8 mouse cellular contexts compared by ENCODE assay signal in genomic region chr13:104179176-104179888, GRCm38 (mm10). TPM values are rescaled to one million over a fixed set of nuclear protein-coding genes. Genes with fewer than 3 reads are reported as not detected.
DNase-seq lines count a peak whose midpoint lies in the region; ATAC-seq and TF ChIP-seq lines count a peak whose summit lies in the region.

No protein-coding gene starts in this region.

- no peaks in the 10 kb centered on the region for H3K27me3 ChIP-seq in heart, embryonic 10.5 days (ENCODE audit: insufficient read depth, poor library complexity, severe bottlenecking)
- H3K27me3 ChIP-seq in G1E (ENCODE audit: insufficient read depth, low read length) = no peaks in the 10 kb centered on the region
- no peaks in the 10 kb centered on the region for H3K27me3 ChIP-seq in forebrain, embryonic 16.5 days (replicated peaks; ENCODE audit: control insufficient read depth, insufficient read depth, low read length)
- no peaks in the 10 kb centered on the region for H3K27me3 ChIP-seq in liver, embryonic 16.5 days (ENCODE audit: control insufficient read depth, insufficient read depth, low read depth, low read length)

- peaks cover 19% of the 10 kb centered on the region; the same call in 1 of the 2 replicates for H3K36me3 ChIP-seq in heart, embryonic 10.5 days
- H3K36me3 ChIP-seq in G1E (replicated peaks) = peaks cover 34% of the 10 kb centered on the region
- H3K36me3 ChIP-seq in forebrain, embryonic 16.5 days (ENCODE audit: control insufficient read depth, insufficient read depth) = no peaks in the 10 kb centered on the region; the same call in 1 of the 2 replicates
- H3K36me3 ChIP-seq in liver, embryonic 16.5 days (ENCODE audit: control insufficient read depth, insufficient read depth) = no peaks in the 10 kb centered on the region; the same call in 1 of the 2 replicates

- peak overlapping the region; percentile 93 for H3K27ac ChIP-seq in heart, embryonic 10.5 days
- peak overlapping the region; percentile 76 for H3K27ac ChIP-seq in forebrain, embryonic 16.5 days (ENCODE audit: low read length)
- H3K27ac ChIP-seq in liver, embryonic 16.5 days (ENCODE audit: low read length) = peak overlapping the region; percentile 96

- peak overlapping the region; percentile 77 for H3K4me2 ChIP-seq in forebrain, embryonic 16.5 days (ENCODE audit: low read length)
- H3K4me2 ChIP-seq in liver, embryonic 16.5 days (ENCODE audit: low read depth, low read length) = peak overlapping the region; percentile 61

- H3K4me1 ChIP-seq in heart, embryonic 10.5 days = peaks cover 14% of the 10 kb centered on the region
- H3K4me1 ChIP-seq in G1E (ENCODE audit: insufficient read depth, low read depth, low read length) = peaks cover 10% of the 10 kb centered on the region
- H3K4me1 ChIP-seq in forebrain, embryonic 16.5 days (replicated peaks; ENCODE audit: control insufficient read depth, insufficient read depth, low read length) = peaks cover 11% of the 10 kb centered on the region
- H3K4me1 ChIP-seq in liver, embryonic 16.5 days (ENCODE audit: control insufficient read depth, low read depth, low read length) = peaks cover 6% of the 10 kb centered on the region

- peak overlapping the region; percentile 97 for H3K9ac ChIP-seq in forebrain, embryonic 16.5 days (replicated peaks; ENCODE audit: low read depth, low read length)
- H3K9ac ChIP-seq in liver, embryonic 16.5 days (ENCODE audit: low read depth, low read length) = peak overlapping the region; percentile 97

- no peak for ATAC-seq in G1E (ENCODE audit: extremely low read depth, insufficient number of reproducible peaks, low FRiP score, poor library complexity, severe bottlenecking)
- ATAC-seq in forebrain, embryonic 16.5 days = peak; percentile 0; the same call in 1 of the 2 replicates
- no peak for ATAC-seq in liver, embryonic 16.5 days (ENCODE audit: low read depth)

- peak overlapping the region; percentile 78 for H3K4me3 ChIP-seq in heart, embryonic 10.5 days
- H3K4me3 ChIP-seq in G1E (ENCODE audit: low read depth, low read length) = peak overlapping the region; percentile 98
- peak overlapping the region; percentile 88 for H3K4me3 ChIP-seq in forebrain, embryonic 16.5 days (replicated peaks; ENCODE audit: low read length)
- peak overlapping the region; percentile 98 for H3K4me3 ChIP-seq in liver, embryonic 16.5 days (ENCODE audit: low read depth, low read length)

- WGBS in heart, embryonic 10.5 days = 16% methylated on average over 13 of the region's 13 CpGs
- 20% methylated on average over 13 of the region's 13 CpGs for whole genome bisulfite sequencing in forebrain, embryonic 16.5 days
- WGBS in liver, embryonic 16.5 days (ENCODE audit: insufficient replicate concordance) = 5% methylated on average over 13 of the region's 13 CpGs

- DNase-seq in heart, embryonic 10.5 days (ENCODE audit: low spot score) = no peak
- DNase-seq in heart, postnatal 4 days = no peak
- no peak for DNase-seq in G1E (ENCODE audit: low spot score)
- DNase-seq in right cerebral cortex, postnatal 10 days (ENCODE audit: low spot score in 2 of 2) = no peak
- DNase-seq in frontal cortex, adult 2 months (ENCODE audit: extremely low spot score in 1 of 2, low spot score in 1 of 2) = no peak
- DNase-seq in cerebellum, adult 8-10 months = no peak

- no peak for TF ChIP-seq CTCF in G1E (IDR thresholded peaks at IDR 0.05; ENCODE audit: low read depth, low read length)

- no peaks in the 10 kb centered on the region for H3K9me3 ChIP-seq in heart, embryonic 10.5 days
- H3K9me3 ChIP-seq in G1E (replicated peaks) = no peaks in the 10 kb centered on the region
- no peaks in the 10 kb centered on the region for H3K9me3 ChIP-seq in forebrain, embryonic 16.5 days (ENCODE audit: control insufficient read depth, low read length)
- no peaks in the 10 kb centered on the region for H3K9me3 ChIP-seq in liver, embryonic 16.5 days (replicated peaks; ENCODE audit: control insufficient read depth, low read length)

RNA-seq across cellular contexts. Expression of gene Trim23, which starts 0.7 kb away (rescaled TPM):
- polyA plus RNA-seq in heart, embryonic 10.5 days (2016; fragmentation: Nextera tagmentation; extraction: Ambion mirVana) = 14.9 and 16.5 TPM in 2 replicates
- 10 to 100 TPM; 17.8 to 19.9 TPM for total RNA-seq in heart, postnatal 4 days (2021)
- total RNA-seq in G1E (2014; fragmentation: Nextera tagmentation) (19.4 and 19.6 TPM in 2 replicates), G1E (2017) (28.3 and 29.6 TPM in 2 replicates)
- 0.87 and 1.3 TPM in 2 replicates for polyA plus RNA-seq in G1E (2012)
- 43.8 and 46.5 TPM in 2 replicates for polyA plus RNA-seq in forebrain, embryonic 16.5 days (2015; fragmentation: Nextera tagmentation; extraction: Ambion mirVana)
- 9.1 and 9.6 TPM in 2 replicates for polyA plus RNA-seq in liver, embryonic 16.5 days (2015; fragmentation: Nextera tagmentation; extraction: Ambion mirVana)
- 32.1 and 37.8 TPM in 2 replicates for polyA plus RNA-seq in frontal cortex, adult 2 months (2012; rRNA removed)

RNA-seq across cellular contexts. Expression of gene Trappc13, which starts 1.1 kb away (rescaled TPM):
- polyA plus RNA-seq in heart, embryonic 10.5 days (2016; fragmentation: Nextera tagmentation; extraction: Ambion mirVana) = 60.6 and 64.6 TPM in 2 replicates
- 10 to 100 TPM; 35.3 to 35.8 TPM for total RNA-seq in heart, postnatal 4 days (2021)
- 64.5 and 66.2 TPM in 2 replicates for total RNA-seq in G1E (2014; fragmentation: Nextera tagmentation)
- total RNA-seq in G1E (2017) = 71.1 and 73.6 TPM in 2 replicates
- polyA plus RNA-seq in G1E (2012) = 0.99 and 3.0 TPM in 2 replicates
- polyA plus RNA-seq in forebrain, embryonic 16.5 days (2015; fragmentation: Nextera tagmentation; extraction: Ambion mirVana) = 69.4 and 72.5 TPM in 2 replicates
- polyA plus RNA-seq in liver, embryonic 16.5 days (2015; fragmentation: Nextera tagmentation; extraction: Ambion mirVana) = 21.0 and 22.4 TPM in 2 replicates
- 26.2 and 29.9 TPM in 2 replicates for polyA plus RNA-seq in frontal cortex, adult 2 months (2012; rRNA removed)

RNA-seq across cellular contexts. Expression of gene Cenpk, which starts 49.1 kb away (rescaled TPM):
- polyA plus RNA-seq in heart, embryonic 10.5 days (2016; fragmentation: Nextera tagmentation; extraction: Ambion mirVana) = 52.7 and 67.9 TPM in 2 replicates
- total RNA-seq in heart, postnatal 4 days (2021) = 10 to 100 TPM; 10.2 to 13.5 TPM
- total RNA-seq in G1E (2014; fragmentation: Nextera tagmentation) = 83.0 and 138 TPM in 2 replicates
- 85.5 and 119 TPM in 2 replicates for total RNA-seq in G1E (2017)
- polyA plus RNA-seq in G1E (2012) = 1.8 and 6.2 TPM in 2 replicates
- polyA plus RNA-seq in forebrain, embryonic 16.5 days (2015; fragmentation: Nextera tagmentation; extraction: Ambion mirVana) = 22.5 and 28.3 TPM in 2 replicates
- 50.1 and 64.2 TPM in 2 replicates for polyA plus RNA-seq in liver, embryonic 16.5 days (2015; fragmentation: Nextera tagmentation; extraction: Ambion mirVana)
- 1.5 and 2.1 TPM in 2 replicates for polyA plus RNA-seq in frontal cortex, adult 2 months (2012; rRNA removed)

RNA-seq across cellular contexts. Expression of gene Ppwd1, which starts 49.3 kb away (rescaled TPM):
- polyA plus RNA-seq in heart, embryonic 10.5 days (2016; fragmentation: Nextera tagmentation; extraction: Ambion mirVana) = 10.6 and 11.3 TPM in 2 replicates
- total RNA-seq in heart, postnatal 4 days (2021) = 10 to 100 TPM; 10.2 to 11.6 TPM
- 120 and 130 TPM in 2 replicates for total RNA-seq in G1E (2014; fragmentation: Nextera tagmentation)
- total RNA-seq in G1E (2017) = 47.8 and 60.8 TPM in 2 replicates
- polyA plus RNA-seq in G1E (2012) = 5.9 and 7.8 TPM in 2 replicates
- polyA plus RNA-seq in forebrain, embryonic 16.5 days (2015; fragmentation: Nextera tagmentation; extraction: Ambion mirVana) = 9.7 and 10.3 TPM in 2 replicates
- polyA plus RNA-seq in liver, embryonic 16.5 days (2015; fragmentation: Nextera tagmentation; extraction: Ambion mirVana) = 8.4 TPM in 2 replicates
- polyA plus RNA-seq in frontal cortex, adult 2 months (2012; rRNA removed) = 8.5 and 9.8 TPM in 2 replicates
